Mouse (Mus musculus): ENCODE measurements around the gene Zfp106.

Gene Zfp106

GRCm38 (mm10) chr2:120544732-120545131 is 18.9 kb downstream of the Zfp106 start:
- DNase-seq (ENCODE audit: low spot score): no peak

DNA sequence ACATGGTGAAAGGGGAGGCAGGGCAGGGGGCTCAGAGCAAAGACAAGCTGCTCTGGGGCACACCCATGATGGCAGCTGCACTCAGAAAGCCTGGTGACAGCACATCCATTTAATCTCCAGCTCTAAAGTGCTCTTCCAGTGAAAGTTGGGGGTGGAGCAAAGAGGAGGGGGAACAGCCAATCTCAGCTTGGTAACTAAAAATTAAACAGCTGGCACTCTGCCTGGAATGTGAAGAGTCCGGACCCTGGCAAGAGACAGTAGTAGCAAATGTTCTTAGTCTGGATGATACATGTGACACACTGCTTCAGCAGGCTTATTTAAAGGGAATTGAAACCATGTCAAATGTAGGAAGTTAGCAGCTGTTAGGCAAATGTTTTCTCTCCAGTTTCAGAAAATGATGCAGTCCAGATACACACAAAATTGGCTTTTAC is 23.9 kb downstream of the Zfp106 start:
- DNase-seq (ENCODE audit: low spot score): no peak

DNA sequence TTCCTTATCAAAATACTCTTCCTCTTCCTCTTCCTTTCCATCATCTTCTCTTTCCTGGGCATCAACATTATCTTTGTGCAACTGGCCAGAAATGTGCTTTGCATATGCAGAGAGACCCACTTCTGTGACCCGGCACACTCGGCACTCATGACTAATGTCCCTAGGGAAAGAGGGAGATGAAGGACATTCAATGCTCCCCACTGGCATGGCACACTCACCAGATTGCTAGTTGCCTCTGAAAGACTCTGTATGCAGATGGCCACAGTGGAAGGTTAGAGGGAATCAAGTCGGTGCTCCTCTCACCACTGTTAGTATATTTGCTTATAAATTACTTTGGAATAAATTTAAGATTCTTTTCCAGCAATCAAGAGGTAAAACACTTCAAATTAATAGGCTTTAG is 24.3 kb downstream of the Zfp106 start:
- DNase-seq (ENCODE audit: low spot score): no peak

GRCm38 (mm10) chr2:120531223-120531622 is 32.4 kb downstream of the Zfp106 start:
- no peak for DNase-seq (ENCODE audit: low spot score)

- DNase-seq (ENCODE audit: low spot score): no peak
These were observed 34.1 kb downstream of the Zfp106 start for GRCm38 (mm10) chr2:120529531-120529930.

GRCm38 (mm10) chr2:120526771-120527170 is 36.9 kb downstream of the Zfp106 start:
- DNase-seq (ENCODE audit: low spot score): no peak

- DNase-seq (ENCODE audit: low spot score): no peak
These were observed 45.0 kb downstream of the Zfp106 start for GRCm38 (mm10) chr2:120518547-120519210.

DNA sequence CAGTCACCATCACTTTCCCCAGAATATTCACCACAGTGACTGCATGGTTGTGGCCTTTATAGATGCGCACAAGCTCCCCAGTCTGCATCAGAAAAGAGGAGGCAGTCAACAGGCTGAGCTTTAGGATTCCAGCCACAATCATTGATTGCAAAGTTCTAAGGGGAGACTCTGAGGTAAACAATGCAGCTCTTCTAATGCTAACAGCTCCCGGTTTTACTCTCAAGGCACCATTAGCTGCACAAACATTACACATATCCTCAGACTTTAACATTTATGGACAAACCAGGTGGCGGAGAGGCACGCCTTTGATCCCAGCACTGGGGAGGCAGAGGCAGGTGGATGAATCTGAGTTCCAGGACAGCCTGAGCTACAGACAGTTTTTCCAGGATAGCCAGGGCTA is 49.5 kb downstream of the Zfp106 start:
- no peak for DNase-seq (ENCODE audit: low spot score)

- no peak for DNase-seq (ENCODE audit: low spot score)
These were observed 59.7 kb downstream of the Zfp106 start for GRCm38 (mm10) chr2:120503992-120504391.

DNA sequence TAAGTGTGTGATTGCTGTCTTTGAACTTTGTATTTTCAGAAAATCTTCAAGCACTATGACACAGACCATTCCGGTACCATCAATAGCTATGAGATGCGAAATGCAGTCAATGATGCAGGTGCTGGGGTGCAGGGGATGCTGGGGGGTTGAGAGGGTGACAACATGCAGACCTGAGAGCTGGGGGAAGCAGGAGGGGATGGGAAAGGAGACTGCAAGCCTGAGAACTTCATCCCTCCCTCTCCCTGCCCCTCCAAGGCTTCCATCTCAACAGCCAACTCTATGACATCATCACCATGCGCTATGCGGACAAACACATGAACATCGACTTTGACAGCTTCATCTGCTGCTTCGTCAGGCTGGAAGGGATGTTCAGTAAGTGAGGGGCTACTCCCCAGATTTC is 60.5 kb downstream of the Zfp106 start:
- no peak for DNase-seq (ENCODE audit: low spot score)

DNA sequence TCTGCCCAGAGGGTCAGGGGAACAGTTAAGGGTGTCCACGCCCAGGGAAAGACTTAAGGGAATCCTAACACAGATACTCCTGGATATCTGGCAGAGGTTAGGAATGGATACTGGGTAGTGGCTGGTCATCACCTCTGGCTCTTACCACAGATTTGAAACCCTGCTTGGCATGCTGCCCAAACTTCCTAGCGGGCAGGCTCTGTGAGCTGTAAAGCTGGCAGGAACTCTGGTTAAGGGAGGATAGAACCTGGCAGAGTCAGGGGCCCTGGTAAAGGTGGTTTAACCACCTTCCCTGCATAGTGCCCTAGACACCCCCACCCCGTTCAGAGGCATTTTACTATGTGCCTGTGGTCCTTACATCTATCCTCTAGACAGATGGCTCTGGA is 61.0 kb downstream of the Zfp106 start:
- DNase-seq (ENCODE audit: low spot score): no peak

- DNase-seq (ENCODE audit: low spot score): no peak
These were observed 61.6 kb downstream of the Zfp106 start for GRCm38 (mm10) chr2:120501931-120502604.

- DNase-seq (ENCODE audit: low spot score): no peak
These were observed 62.3 kb downstream of the Zfp106 start for GRCm38 (mm10) chr2:120501136-120501918.

- no peak for DNase-seq (ENCODE audit: low spot score)
These were observed 63.6 kb downstream of the Zfp106 start for GRCm38 (mm10) chr2:120499971-120500471.

- DNase-seq (ENCODE audit: low spot score): no peak
These were observed 67.1 kb downstream of the Zfp106 start for GRCm38 (mm10) chr2:120496511-120496910.

- DNase-seq (ENCODE audit: low spot score): no peak
These were observed 70.4 kb downstream of the Zfp106 start for GRCm38 (mm10) chr2:120493254-120493653.

DNA sequence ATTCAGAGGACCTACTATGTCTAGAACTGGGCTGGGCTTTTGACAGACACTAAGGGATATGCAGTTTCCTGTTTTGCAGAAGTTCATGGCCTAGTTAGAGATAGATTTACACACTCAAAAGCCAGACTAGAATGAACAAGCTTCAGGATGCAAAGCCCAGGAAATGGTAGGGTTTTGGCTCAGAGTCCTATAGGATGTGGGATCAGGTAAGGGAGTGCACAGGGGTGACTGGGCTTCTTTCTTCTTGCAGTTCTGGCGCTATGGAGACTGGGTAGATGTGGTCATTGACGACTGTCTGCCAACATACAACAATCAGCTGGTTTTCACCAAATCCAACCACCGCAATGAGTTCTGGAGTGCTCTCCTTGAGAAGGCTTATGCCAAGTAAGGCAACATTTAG is 79.4 kb downstream of the Zfp106 start:
- DNase-seq (ENCODE audit: low spot score): no peak

DNA sequence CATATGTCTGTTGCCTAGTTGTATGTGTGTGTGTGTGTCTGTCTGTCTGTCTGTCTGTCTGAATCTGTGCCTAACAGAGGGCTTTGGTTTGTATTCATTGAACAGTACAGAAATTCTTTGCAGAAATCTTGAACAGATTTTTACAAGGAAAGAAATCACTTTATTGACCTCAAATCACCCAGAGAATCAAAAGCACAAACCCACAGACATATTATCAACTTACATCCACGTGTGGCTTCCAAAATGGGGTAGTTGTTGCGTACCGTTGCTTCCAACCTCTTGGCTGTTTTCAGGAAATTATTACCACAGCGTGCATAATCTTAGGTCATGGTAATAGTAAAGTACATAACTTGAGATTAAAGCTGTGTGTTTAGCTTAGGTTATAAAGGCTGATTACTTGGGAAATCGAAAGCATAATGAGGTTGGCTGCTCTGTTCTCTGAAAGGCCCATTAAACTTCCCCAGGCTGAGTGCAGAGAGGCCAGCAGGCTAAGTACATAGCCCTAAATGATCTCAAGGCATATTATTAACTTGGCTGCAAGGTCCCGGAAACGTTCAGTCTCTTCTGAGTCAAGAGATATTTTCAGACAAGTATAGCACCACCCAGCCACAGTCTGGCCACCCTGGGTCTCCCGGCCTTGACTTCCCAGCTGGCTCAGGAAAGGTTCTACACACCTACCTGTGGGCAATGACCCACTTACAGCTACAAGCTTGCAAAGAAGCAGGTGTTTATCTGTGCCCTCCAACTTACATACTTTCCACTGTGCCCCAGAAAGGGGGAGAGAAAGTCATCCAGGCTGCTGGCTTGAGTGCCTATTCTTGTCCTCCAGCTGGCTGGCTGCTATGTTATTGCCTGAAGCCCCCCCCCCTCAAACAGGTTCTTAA is 80.9 kb downstream of the Zfp106 start:
- no peak for DNase-seq (ENCODE audit: low spot score)

DNA sequence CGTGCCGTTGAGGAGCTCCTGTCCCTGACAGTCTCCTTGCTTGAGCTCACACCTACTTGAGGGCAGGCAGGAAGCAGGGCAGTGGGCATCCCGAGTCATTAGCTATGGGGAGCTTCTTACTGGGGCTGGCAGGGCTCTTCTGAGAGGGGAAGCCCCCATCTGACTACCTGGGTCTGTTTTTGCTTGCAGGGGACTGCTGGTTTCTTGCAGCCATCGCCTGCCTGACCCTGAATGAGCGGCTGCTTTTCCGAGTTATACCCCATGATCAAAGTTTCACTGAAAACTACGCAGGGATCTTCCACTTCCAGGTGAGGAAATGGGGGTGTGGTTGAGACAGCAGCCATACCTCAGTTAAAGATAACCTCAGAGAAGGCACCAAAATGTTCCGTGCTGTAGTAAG is 81.7 kb downstream of the Zfp106 start:
- DNase-seq (ENCODE audit: low spot score): no peak

- no peak for DNase-seq (ENCODE audit: low spot score)
These were observed 85.0 kb downstream of the Zfp106 start for GRCm38 (mm10) chr2:120478600-120478999.

- DNase-seq (ENCODE audit: low spot score): no peak
These were observed 87.2 kb downstream of the Zfp106 start for GRCm38 (mm10) chr2:120476277-120477087.

Data from urinary bladder, postnatal 10 days (tissue).